Mouse (Mus musculus) embryonic facial prominence, embryonic 15.5 days (tissue): ENCODE measurements around the gene Sorcs2. TPM values are rescaled to one million over a fixed set of nuclear protein-coding genes. Genes with fewer than 3 reads are reported as not detected.

Experiments
- ATAC-seq: fragments of 200-750 bp; cut with Nextera tagmentation; 2 replicates; pipeline ENCODE4 v1.8.0; 2017; ENCODE audit warnings: low read depth, moderate TSS enrichment; ENCODE audit not compliant: insufficient number of reproducible peaks, low FRiP score, low TSS enrichment
- H3K27ac ChIP-seq: fragments of 300-500 bp; sonication (generic); replicated peaks from 2 replicates; pipeline ENCODE4 v1.5.1; 2015; ENCODE audit warnings: mild to moderate bottlenecking, inconsistent platforms
- H3K27me3 ChIP-seq: fragments of 300-500 bp; sonication (generic); 2 replicates; pipeline ENCODE4 v1.6.1; 2015; ENCODE audit warnings: inconsistent platforms
- H3K36me3 ChIP-seq: fragments of 300-500 bp; sonication (generic); 2 replicates; pipeline ENCODE4 v1.6.1; 2015; ENCODE audit warnings: mild to moderate bottlenecking, inconsistent platforms
- H3K4me1 ChIP-seq: fragments of 300-500 bp; sonication (generic); 2 replicates; pipeline ENCODE4 v1.6.1; 2015; ENCODE audit warnings: inconsistent platforms
- H3K4me2 ChIP-seq: fragments of 300-500 bp; sonication (generic); replicated peaks from 2 replicates; pipeline ENCODE4 v1.6.1; 2015; ENCODE audit warnings: mild to moderate bottlenecking, inconsistent platforms
- H3K4me3 ChIP-seq: fragments of 300-500 bp; sonication (generic); replicated peaks from 2 replicates; pipeline ENCODE4 v1.5.1; 2015; ENCODE audit warnings: mild to moderate bottlenecking, inconsistent platforms
- H3K9ac ChIP-seq: fragments of 300-500 bp; sonication (generic); 2 replicates; pipeline ENCODE4 v1.6.1; 2015; ENCODE audit warnings: inconsistent platforms
- H3K9me3 ChIP-seq: fragments of 300-500 bp; sonication (generic); replicated peaks from 2 replicates; pipeline ENCODE4 v1.6.1; 2016; ENCODE audit warnings: inconsistent platforms
- WGBS: fragments of 180-500 bp; shearing (Covaris S2); methylation state at CpG from one replicate; pipeline ENCODE4 v1.1.7; 2015; 5-methylcytosine and 5-hydroxymethylcytosine counted together
- polyA plus RNA-seq: library from polyadenylated mRNA; unstranded; fragments of >200 nt; fragmentation: Nextera tagmentation; extraction: Ambion mirVana; gene quantifications from 2 replicates; pipeline ENCODE4 v1.2.1, GENCODE M21; 2015

Gene Sorcs2
- polyA plus RNA-seq, 1 experiment from 2014 or later: 25.3 TPM

DNA sequence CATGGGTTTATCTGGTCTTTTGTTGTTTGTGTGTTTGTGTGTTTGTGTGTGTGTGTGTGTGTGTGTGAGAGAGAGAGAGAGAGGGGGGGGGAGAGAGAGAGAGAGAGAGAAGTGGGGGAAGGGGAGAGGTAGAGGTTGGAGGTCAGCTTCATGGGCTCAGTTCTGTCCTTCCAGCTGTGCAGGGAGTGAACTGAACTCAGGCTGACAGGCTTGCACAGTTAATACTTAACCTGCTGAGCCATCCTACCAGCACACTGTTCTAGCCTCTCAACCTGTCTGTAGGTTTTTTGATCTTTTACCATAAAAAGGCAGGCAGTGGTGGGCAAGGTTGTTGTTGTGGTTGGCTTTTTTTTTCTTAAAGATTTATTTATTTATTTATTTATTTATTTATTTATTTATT, 26.7 kb upstream of the Sorcs2 start:
- peaks cover 10% of the 10 kb centered on the region; the same call in 1 of the 2 replicates for H3K4me1 ChIP-seq
- ATAC-seq: no peak

DNA sequence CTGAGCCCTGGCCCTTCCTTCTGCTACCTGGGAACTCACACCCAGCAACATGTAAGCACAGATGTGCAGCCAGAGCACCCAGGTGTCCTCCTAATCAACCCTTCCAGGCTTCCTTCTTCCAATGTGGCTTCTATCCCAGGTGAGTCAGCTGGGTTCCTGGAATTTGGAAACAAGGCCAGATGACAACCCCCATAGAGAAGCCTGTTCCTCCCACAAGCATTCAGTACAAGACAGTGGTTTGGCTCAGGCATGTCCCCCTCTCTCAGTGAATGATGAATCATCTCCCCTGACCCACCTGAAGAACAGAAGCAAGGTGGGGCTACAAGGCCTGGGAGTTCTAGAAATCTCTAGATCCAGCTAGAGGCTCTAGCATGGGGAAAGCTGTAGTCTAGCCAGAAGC, 24.8 kb upstream of the Sorcs2 start:
- 0 out of 2 replicates have a peak, but pooled peaks cover 2% of the 10 kb centered on the region for H3K4me1 ChIP-seq
- H3K27ac ChIP-seq: no peak overlapping the region
- no peak for ATAC-seq
- H3K27me3 ChIP-seq: no peaks in the 10 kb centered on the region
- H3K4me2 ChIP-seq: no peak overlapping the region
- no peaks in the 10 kb centered on the region for H3K9me3 ChIP-seq
- H3K9ac ChIP-seq: no peak overlapping the region
- H3K4me3 ChIP-seq: no peak overlapping the region
- no peaks in the 10 kb centered on the region for H3K36me3 ChIP-seq

More for the DNA sequence above, 26.7 kb upstream of the Sorcs2 start:
- no peak overlapping the region for H3K27ac ChIP-seq
- no peak overlapping the region for H3K4me2 ChIP-seq
- no peak overlapping the region for H3K9ac ChIP-seq
- no peaks in the 10 kb centered on the region for H3K9me3 ChIP-seq
- H3K4me3 ChIP-seq: no peak overlapping the region
- H3K27me3 ChIP-seq: no peaks in the 10 kb centered on the region
- no peaks in the 10 kb centered on the region for H3K36me3 ChIP-seq

DNA sequence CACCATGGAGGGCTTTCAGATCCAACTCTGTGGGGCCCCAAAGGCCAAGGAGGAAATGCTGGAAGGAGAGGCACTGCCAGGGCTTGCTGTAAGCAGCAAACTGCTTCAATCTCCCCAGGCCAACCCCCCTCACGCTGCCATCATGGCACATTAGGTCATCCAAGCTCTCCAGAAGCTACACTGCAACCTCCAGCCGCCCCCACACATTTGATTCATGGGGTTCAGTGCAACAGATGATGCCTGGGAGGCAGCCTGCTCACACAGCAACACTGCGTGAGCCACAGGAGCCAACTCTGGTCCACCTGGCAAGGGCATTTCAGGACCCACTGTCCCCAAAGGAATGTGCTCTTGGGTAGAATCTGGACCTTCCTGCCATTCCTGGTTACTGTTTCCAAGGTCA, 21.9 kb upstream of the Sorcs2 start:
- Histone ChIP-seq H3K27me3 (no peaks in the 10 kb centered on the region), H3K9me3 (no peaks in the 10 kb centered on the region), H3K9ac (no peak overlapping the region), H3K36me3 (no peaks in the 10 kb centered on the region), H3K4me2 (no peak overlapping the region), H3K4me1 (no peaks in the 10 kb centered on the region), H3K27ac (no peak overlapping the region), H3K4me3 (no peak overlapping the region)
- ATAC-seq: no peak
- WGBS: 72% methylated on average over 3 of the region's 3 CpGs

DNA sequence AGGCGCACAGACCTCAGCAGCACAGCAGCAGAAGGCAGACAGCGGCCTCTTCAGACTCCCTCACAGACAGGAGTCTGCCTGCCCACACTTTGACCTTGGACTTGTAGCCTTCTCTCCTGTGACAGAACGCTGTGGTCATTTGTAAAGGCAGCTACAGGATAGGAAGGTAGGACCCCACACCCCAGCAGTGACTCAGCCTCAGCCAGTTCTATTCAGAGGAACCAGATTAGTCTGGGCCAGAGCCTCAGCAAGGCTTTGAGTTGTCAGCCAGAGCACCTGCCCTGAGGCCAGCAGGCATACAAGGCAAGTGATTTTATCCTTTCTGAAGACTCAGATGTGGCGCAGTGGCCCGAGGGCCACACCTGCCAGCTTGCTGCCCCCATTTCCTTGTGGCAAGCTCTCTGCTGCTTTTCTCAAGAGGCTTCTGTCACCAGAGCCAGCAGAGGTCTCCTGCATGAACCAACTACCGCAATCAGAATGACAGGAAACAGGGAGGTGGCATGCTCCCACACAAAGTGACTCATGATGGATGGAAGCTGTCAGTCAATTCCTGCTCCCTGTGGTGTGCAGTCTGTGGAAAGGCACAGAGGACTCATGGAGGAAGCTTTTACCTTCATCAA, 16.9 kb upstream of the Sorcs2 start:
- Histone ChIP-seq H3K4me2 (no peak overlapping the region), H3K27me3 (no peaks in the 10 kb centered on the region), H3K36me3 (no peaks in the 10 kb centered on the region), H3K27ac (no peak overlapping the region), H3K9ac (no peak overlapping the region), H3K4me1 (no peaks in the 10 kb centered on the region), H3K4me3 (no peak overlapping the region), H3K9me3 (no peaks in the 10 kb centered on the region)
- 53% methylated on average over 6 of the region's 6 CpGs for WGBS
- no peak for ATAC-seq

DNA sequence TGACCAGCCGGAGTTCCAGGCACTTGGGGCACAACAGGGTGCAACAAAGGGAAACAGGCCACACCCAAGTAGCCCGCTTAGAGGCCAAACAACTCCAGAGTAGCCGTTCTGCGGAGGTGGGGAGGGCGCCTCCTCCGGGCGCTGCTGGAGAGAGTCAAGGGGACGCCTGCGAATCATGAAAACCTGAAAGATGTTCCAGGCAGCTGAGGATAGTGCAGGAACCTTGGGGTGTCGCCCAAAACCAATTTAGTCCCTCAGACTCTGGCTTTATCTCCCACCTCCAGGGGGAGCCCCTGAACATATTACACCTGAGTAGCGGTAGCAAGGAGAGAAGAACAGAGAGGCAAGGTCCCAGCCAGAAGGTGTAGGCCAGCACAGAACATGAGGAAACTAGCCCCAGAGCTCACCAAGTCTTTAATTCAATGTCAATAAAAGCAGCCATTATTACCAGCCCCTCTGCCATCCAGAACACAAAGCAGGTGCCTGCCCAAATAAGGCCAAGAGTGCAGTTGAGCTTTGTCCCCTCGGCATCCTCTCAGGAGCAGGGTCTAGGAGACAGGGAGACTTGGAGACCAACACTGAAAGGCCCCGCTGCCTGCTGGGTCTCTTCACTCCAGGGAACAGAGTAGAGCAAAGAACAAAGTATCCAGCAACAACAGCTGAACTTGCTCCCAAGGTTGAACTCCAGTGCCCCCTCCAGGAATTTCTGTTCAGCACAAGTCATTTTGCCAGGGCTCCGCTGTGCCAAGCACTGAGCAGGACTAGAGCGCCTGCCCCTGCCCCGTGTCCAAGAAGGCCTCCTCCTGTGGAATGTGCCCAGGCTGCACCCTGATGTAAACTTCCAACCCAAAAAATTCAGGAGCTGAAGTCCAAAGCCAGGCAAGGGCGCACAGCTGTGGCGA, 775 bp upstream of the Sorcs2 start:
- WGBS: 8% methylated on average over 18 of the region's 18 CpGs

DNA sequence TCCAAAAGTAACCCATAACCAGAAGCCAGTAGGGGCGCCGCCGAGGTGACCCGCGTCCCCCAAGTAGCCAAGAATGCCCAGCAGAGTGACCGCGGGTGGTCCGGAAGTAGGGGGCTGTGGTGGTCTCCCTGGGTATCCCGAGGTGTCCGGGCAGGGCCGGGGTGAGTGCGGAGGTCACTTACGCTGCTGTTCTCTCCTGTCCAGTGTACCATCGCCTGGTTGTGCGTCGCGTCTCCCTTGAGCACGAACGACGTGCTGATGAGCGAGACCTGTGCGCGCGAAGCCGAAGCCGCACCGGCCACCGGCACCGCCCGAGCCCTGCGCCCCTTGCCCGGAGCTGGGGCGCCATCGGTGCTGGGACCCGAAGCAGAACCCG, 567 bp downstream of the Sorcs2 start:
- H3K27ac ChIP-seq: no peak overlapping the region
- ATAC-seq: 0 out of 2 replicates have a peak, but pooled peaks have one; percentile 11
- H3K4me3 ChIP-seq: peak overlapping the region; percentile 80
- peak overlapping the region; percentile 99 for H3K4me2 ChIP-seq
- under 1% methylated on average over 36 of the region's 36 CpGs for WGBS
- no peaks in the 10 kb centered on the region for H3K36me3 ChIP-seq
- peak overlapping the region; percentile 79 for H3K9ac ChIP-seq
- peaks cover 38% of the 10 kb centered on the region for H3K4me1 ChIP-seq
- H3K9me3 ChIP-seq: no peaks in the 10 kb centered on the region
- 0 out of 2 replicates have a peak, but pooled peaks cover 7% of the 10 kb centered on the region for H3K27me3 ChIP-seq

More for the DNA sequence above, 775 bp upstream of the Sorcs2 start:
- Histone ChIP-seq H3K4me3 (no peak overlapping the region), H3K9me3 (no peaks in the 10 kb centered on the region), H3K4me1 (peaks cover 38% of the 10 kb centered on the region), H3K27ac (no peak overlapping the region), H3K27me3 (peaks cover 7% of the 10 kb centered on the region; the same call in 1 of the 2 replicates), H3K36me3 (no peaks in the 10 kb centered on the region), H3K9ac (no peak overlapping the region), H3K4me2 (peak overlapping the region; percentile 99)
- ATAC-seq: no peak

DNA sequence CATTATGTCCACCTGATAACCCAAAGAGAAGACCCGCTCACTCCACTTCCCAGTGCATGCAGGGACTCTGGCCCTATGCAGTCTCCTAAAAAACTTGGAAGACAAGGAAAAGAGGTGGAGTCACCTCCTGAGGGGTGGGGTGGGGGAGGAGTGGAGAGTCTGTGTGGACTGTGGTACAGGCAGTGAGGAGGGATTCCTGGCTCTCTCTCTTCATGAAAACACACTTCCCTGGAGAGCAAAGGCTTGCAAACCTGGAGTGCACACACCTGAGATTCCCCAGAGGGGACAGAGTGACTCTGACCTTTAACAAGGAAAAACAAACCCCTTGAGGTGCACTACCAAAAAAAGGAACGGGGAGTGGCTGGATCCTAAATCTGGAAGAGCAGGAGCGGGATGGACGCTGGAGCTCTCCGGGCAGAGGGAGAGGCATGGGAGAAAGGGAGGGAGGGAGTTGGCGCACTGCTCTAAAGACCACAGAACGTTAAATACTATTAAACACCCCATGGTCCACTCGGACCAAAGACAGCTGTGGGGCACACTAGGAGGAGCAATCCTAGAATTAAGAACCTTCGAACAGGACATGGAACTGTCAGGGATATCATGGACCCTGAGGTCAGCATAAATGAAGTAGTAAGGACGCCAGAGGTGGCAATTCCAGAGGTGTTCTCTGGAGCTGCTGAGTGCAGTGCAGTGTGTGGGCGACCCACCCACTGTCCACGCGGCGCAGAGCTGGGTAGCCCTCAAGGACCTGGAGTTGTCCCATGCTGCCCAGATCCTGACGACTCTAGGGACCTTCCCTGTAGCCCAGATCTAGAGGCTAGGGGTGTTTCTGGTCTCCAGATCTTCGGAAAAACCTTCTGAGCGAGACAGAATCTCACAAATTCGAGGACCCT, 1.2 kb downstream of the Sorcs2 start:
- ATAC-seq: no peak
- Histone ChIP-seq H3K36me3 (no peaks in the 10 kb centered on the region), H3K9me3 (no peaks in the 10 kb centered on the region), H3K27me3 (0 out of 2 replicates have a peak, but pooled peaks cover 7% of the 10 kb centered on the region), H3K4me3 (peak overlapping the region; percentile 80), H3K4me2 (peak overlapping the region; percentile 99), H3K9ac (peak overlapping the region; percentile 79; the same call in 1 of the 2 replicates), H3K27ac (no peak overlapping the region), H3K4me1 (peaks cover 38% of the 10 kb centered on the region)
- 4% methylated on average over 18 of the region's 18 CpGs for WGBS

DNA sequence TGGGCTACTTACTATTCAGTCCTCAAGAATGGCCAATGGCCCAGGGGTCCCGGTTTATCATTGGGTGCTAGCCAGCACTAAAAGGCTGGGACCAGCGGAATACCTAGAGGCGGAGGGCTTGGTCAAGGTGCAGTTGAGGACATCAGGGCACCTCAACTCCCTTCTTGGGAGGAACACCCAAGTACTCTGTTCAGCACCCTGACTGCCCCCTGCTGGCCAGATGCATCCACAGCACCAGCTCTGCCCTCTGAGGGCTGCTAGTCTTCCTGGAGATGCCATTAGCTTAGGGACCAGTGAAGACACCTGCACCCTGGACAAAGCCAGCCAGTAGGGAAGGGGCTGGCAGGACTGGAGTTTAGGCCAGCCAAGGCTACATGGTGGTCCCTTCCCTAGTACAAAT, 1.9 kb downstream of the Sorcs2 start:
- H3K27me3 ChIP-seq: 0 out of 2 replicates have a peak, but pooled peaks cover 5% of the 10 kb centered on the region
- H3K9me3 ChIP-seq: no peaks in the 10 kb centered on the region
- peak overlapping the region; percentile 80 for H3K4me3 ChIP-seq
- H3K4me2 ChIP-seq: peak overlapping the region; percentile 99
- ATAC-seq: no peak
- 73% methylated on average over 3 of the region's 3 CpGs for WGBS
- peaks cover 38% of the 10 kb centered on the region for H3K4me1 ChIP-seq
- H3K27ac ChIP-seq: no peak overlapping the region
- H3K9ac ChIP-seq: no peak overlapping the region
- no peaks in the 10 kb centered on the region for H3K36me3 ChIP-seq

DNA sequence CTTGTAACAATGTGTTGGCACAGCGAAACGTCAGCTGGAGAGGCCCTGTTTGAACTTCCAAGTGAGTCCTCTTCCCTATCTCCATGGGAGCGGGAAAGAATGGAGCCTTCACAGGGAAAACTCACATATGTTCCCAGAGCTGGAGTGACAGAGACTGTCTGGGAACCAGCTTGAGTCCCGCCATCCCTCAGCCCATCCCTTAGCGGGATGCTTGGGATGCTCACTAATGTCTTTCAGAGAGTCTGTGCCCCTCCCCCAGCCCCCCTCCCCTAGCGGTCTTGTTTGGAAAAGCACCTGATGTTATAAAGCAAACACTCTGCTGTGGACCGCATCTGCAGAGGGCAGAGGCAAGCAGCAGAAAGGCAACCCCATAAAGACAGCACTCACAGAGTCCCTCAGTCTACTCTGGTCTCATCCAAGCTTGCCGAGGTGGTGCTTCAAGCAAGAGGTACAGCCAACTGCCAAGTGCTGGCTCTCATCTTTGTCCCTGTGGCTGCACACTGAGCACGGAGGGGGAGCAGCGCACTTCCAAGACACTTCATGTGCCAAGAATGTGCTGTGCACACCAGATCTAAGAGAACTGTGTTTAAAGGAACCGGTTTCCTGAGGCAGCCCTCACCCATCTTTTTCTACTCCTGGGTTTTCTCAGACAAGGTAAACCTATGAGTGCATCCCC, 3.0 kb downstream of the Sorcs2 start:
- WGBS: 43% methylated on average over 11 of the region's 11 CpGs

DNA sequence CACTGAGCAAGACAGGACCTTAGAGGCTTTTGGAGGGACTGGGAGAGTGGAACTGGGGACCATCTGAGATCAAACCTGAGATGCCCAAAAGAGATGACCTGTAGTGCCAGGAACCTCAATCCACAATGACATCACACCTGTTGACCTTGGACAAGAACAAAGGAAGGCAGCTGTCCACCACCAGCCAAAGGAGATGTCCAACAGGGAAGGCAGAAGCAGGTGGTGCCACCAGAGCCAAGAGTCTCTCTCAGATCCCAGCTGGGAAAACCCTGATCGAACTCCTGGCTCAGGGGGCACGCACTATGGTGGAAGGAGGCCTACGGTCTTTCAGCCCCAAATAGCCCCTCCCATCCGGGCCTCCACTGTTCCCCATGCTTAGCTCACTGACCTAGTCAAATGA, 6.2 kb downstream of the Sorcs2 start:
- Histone ChIP-seq H3K4me3 (no peak overlapping the region), H3K36me3 (no peaks in the 10 kb centered on the region), H3K27me3 (no peaks in the 10 kb centered on the region), H3K4me2 (no peak overlapping the region), H3K9ac (no peak overlapping the region), H3K9me3 (no peaks in the 10 kb centered on the region), H3K4me1 (peaks cover 30% of the 10 kb centered on the region), H3K27ac (no peak overlapping the region)
- no peak for ATAC-seq
- WGBS: 79% methylated on average over 4 of the region's 4 CpGs

More for the DNA sequence above, 3.0 kb downstream of the Sorcs2 start:
- Histone ChIP-seq H3K9ac (no peak overlapping the region), H3K36me3 (no peaks in the 10 kb centered on the region), H3K4me1 (peaks cover 46% of the 10 kb centered on the region), H3K4me2 (peak overlapping the region; percentile 99; the same call in 1 of the 2 replicates), H3K4me3 (no peak overlapping the region), H3K27me3 (no peaks in the 10 kb centered on the region), H3K9me3 (no peaks in the 10 kb centered on the region), H3K27ac (no peak overlapping the region)
- no peak for ATAC-seq
